Mouse (Mus musculus): ENCODE measurements around the gene Etnk1. TPM values are rescaled to one million over a fixed set of nuclear protein-coding genes. Genes with fewer than 3 reads are reported as not detected.
A peak's percentile ranks its signal among the peaks of the same experiment; 100 is the strongest.

The Etnk1 gene
- polyA plus RNA-seq, 1 experiment from 2014 or later, result 33.5 TPM

- WGBS, result 89% methylated on average over 11 of the region's 11 CpGs
- Histone ChIP-seq H3K4me2 (replicated peaks) (no peak overlapping the region), H3K4me3 (no peak overlapping the region), H3K27ac (replicated peaks) (no peak overlapping the region), H3K4me1 (no peaks in the 10 kb centered on the region), H3K36me3 (no peaks in the 10 kb centered on the region), H3K9ac (replicated peaks) (no peak overlapping the region), H3K27me3 (no peaks in the 10 kb centered on the region), H3K9me3 (no peaks in the 10 kb centered on the region)
- ATAC-seq (replicated peaks), result no peak
These were observed 65.7 kb downstream of the Etnk1 start for GRCm38 (mm10) chr6:143232718-143233117.

- ATAC-seq (replicated peaks), result no peak
- no peak overlapping the region for H3K4me3 ChIP-seq
- no peak overlapping the region for H3K9ac ChIP-seq (replicated peaks)
- no peaks in the 10 kb centered on the region for H3K36me3 ChIP-seq
- no peak overlapping the region for H3K4me2 ChIP-seq (replicated peaks)
- WGBS, result 87% methylated on average over 8 of the region's 8 CpGs
- no peaks in the 10 kb centered on the region for H3K9me3 ChIP-seq
- peaks cover 4% of the 10 kb centered on the region; the same call in 1 of the 2 replicates for H3K4me1 ChIP-seq
- H3K27ac ChIP-seq (replicated peaks), result no peak overlapping the region
- H3K27me3 ChIP-seq, result no peaks in the 10 kb centered on the region
These were observed 67.8 kb downstream of the Etnk1 start for GRCm38 (mm10) chr6:143234868-143235267.

GRCm38 (mm10) chr6:143239362-143240074 is 72.5 kb downstream of the Etnk1 start:
- H3K27me3 ChIP-seq, result no peaks in the 10 kb centered on the region
- no peak overlapping the region for H3K4me3 ChIP-seq
- no peak overlapping the region for H3K4me2 ChIP-seq (replicated peaks)
- H3K4me1 ChIP-seq, result peaks cover 4% of the 10 kb centered on the region; the same call in 1 of the 2 replicates
- no peaks in the 10 kb centered on the region for H3K9me3 ChIP-seq
- WGBS, result 59% methylated on average over 21 of the region's 21 CpGs
- no peak overlapping the region for H3K9ac ChIP-seq (replicated peaks)
- no peaks in the 10 kb centered on the region for H3K36me3 ChIP-seq
- ATAC-seq (replicated peaks), result peak; percentile 60; the same call in 1 of the 2 replicates
- H3K27ac ChIP-seq (replicated peaks), result peak overlapping the region; percentile 38

- WGBS, result 92% methylated on average over 5 of the region's 5 CpGs
- peaks cover 4% of the 10 kb centered on the region; the same call in 1 of the 2 replicates for H3K4me1 ChIP-seq
- no peaks in the 10 kb centered on the region for H3K36me3 ChIP-seq
- no peak overlapping the region for H3K9ac ChIP-seq (replicated peaks)
- H3K4me3 ChIP-seq, result no peak overlapping the region
- no peak overlapping the region for H3K4me2 ChIP-seq (replicated peaks)
- H3K9me3 ChIP-seq, result no peaks in the 10 kb centered on the region
- no peak overlapping the region for H3K27ac ChIP-seq (replicated peaks)
- ATAC-seq (replicated peaks), result no peak
- H3K27me3 ChIP-seq, result no peaks in the 10 kb centered on the region
These were observed 76.2 kb downstream of the Etnk1 start for GRCm38 (mm10) chr6:143243191-143243590.

GRCm38 (mm10) chr6:143257921-143258320 is 90.9 kb downstream of the Etnk1 start:
- no peak for ATAC-seq (replicated peaks)
- H3K4me2 ChIP-seq (replicated peaks), result no peak overlapping the region
- WGBS, result 65% methylated on average over 4 of the region's 4 CpGs
- H3K27me3 ChIP-seq, result no peaks in the 10 kb centered on the region
- peaks cover 31% of the 10 kb centered on the region for H3K4me1 ChIP-seq
- H3K36me3 ChIP-seq, result no peaks in the 10 kb centered on the region
- no peaks in the 10 kb centered on the region for H3K9me3 ChIP-seq
- H3K9ac ChIP-seq (replicated peaks), result no peak overlapping the region
- H3K4me3 ChIP-seq, result no peak overlapping the region
- H3K27ac ChIP-seq (replicated peaks), result no peak overlapping the region

- H3K9ac ChIP-seq (replicated peaks), result no peak overlapping the region
These were observed 92.2 kb downstream of the Etnk1 start for GRCm38 (mm10) chr6:143259169-143259629.

GRCm38 (mm10) chr6:143259870-143260559 is 93.0 kb downstream of the Etnk1 start:
- Histone ChIP-seq H3K27ac (replicated peaks) (peak overlapping the region; percentile 53), H3K4me3 (peak overlapping the region; percentile 28), H3K9me3 (no peaks in the 10 kb centered on the region), H3K9ac (replicated peaks) (no peak overlapping the region), H3K36me3 (no peaks in the 10 kb centered on the region), H3K27me3 (no peaks in the 10 kb centered on the region), H3K4me1 (peaks cover 31% of the 10 kb centered on the region), H3K4me2 (replicated peaks) (peak overlapping the region; percentile 44)
- ATAC-seq (replicated peaks), result peak; percentile 56
- WGBS, result 16% methylated on average over 18 of the region's 18 CpGs

More at GRCm38 (mm10) chr6:143259169-143259629, 92.2 kb downstream of the Etnk1 start:
- ATAC-seq (replicated peaks), result peak; percentile 60
- peak overlapping the region; percentile 28 for H3K4me3 ChIP-seq
- peak overlapping the region; percentile 72 for H3K27ac ChIP-seq (replicated peaks)
- H3K9me3 ChIP-seq, result no peaks in the 10 kb centered on the region
- H3K4me1 ChIP-seq, result peaks cover 31% of the 10 kb centered on the region
- no peaks in the 10 kb centered on the region for H3K36me3 ChIP-seq
- 9% methylated on average over 17 of the region's 17 CpGs for WGBS
- peak overlapping the region; percentile 44 for H3K4me2 ChIP-seq (replicated peaks)
- no peaks in the 10 kb centered on the region for H3K27me3 ChIP-seq

GRCm38 (mm10) chr6:143260560-143261288 is 93.7 kb downstream of the Etnk1 start:
- ATAC-seq (replicated peaks), result peak; percentile 48
- Histone ChIP-seq H3K27me3 (no peaks in the 10 kb centered on the region), H3K27ac (replicated peaks) (peak overlapping the region; percentile 53), H3K36me3 (no peaks in the 10 kb centered on the region), H3K9me3 (no peaks in the 10 kb centered on the region), H3K4me2 (replicated peaks) (peak overlapping the region; percentile 44), H3K4me1 (peaks cover 31% of the 10 kb centered on the region), H3K9ac (replicated peaks) (no peak overlapping the region), H3K4me3 (peak overlapping the region; percentile 28)
- WGBS, result 11% methylated on average over 14 of the region's 14 CpGs

GRCm38 (mm10) chr6:143261289-143261665 is 94.3 kb downstream of the Etnk1 start:
- Histone ChIP-seq H3K36me3 (no peaks in the 10 kb centered on the region), H3K4me1 (peaks cover 31% of the 10 kb centered on the region), H3K9me3 (no peaks in the 10 kb centered on the region), H3K9ac (replicated peaks) (no peak overlapping the region), H3K4me3 (no peak overlapping the region), H3K27me3 (no peaks in the 10 kb centered on the region), H3K27ac (replicated peaks) (peak overlapping the region; percentile 27; the same call in 1 of the 2 replicates), H3K4me2 (replicated peaks) (peak overlapping the region; percentile 44; the same call in 1 of the 2 replicates)
- ATAC-seq (replicated peaks), result no peak
- 13% methylated on average over 8 of the region's 8 CpGs for WGBS

- H3K9me3 ChIP-seq, result no peaks in the 10 kb centered on the region
- no peak overlapping the region for H3K9ac ChIP-seq (replicated peaks)
- H3K36me3 ChIP-seq, result no peaks in the 10 kb centered on the region
- no peaks in the 10 kb centered on the region for H3K27me3 ChIP-seq
- 88% methylated on average over 10 of the region's 10 CpGs for WGBS
- H3K4me3 ChIP-seq, result no peak overlapping the region
- H3K4me1 ChIP-seq, result peaks cover 14% of the 10 kb centered on the region
- no peak for ATAC-seq (replicated peaks)
- no peak overlapping the region for H3K27ac ChIP-seq (replicated peaks)
- H3K4me2 ChIP-seq (replicated peaks), result no peak overlapping the region
These were observed 98.5 kb downstream of the Etnk1 start for GRCm38 (mm10) chr6:143265482-143265881.

- no peaks in the 10 kb centered on the region for H3K9me3 ChIP-seq
- no peak overlapping the region for H3K4me3 ChIP-seq
- ATAC-seq (replicated peaks), result no peak
- 54% methylated on average over 3 of the region's 3 CpGs for WGBS
- no peaks in the 10 kb centered on the region for H3K27me3 ChIP-seq
- no peaks in the 10 kb centered on the region for H3K4me1 ChIP-seq
- no peaks in the 10 kb centered on the region for H3K36me3 ChIP-seq
- H3K27ac ChIP-seq (replicated peaks), result no peak overlapping the region
- H3K9ac ChIP-seq (replicated peaks), result no peak overlapping the region
- H3K4me2 ChIP-seq (replicated peaks), result no peak overlapping the region
These were observed 112.2 kb downstream of the Etnk1 start for GRCm38 (mm10) chr6:143279222-143279621.
